Mouse (Mus musculus) lung, adult 2 months (tissue): Measurements from ENCODE around the gene Irf9. TPM values are rescaled to one million over a fixed set of nuclear protein-coding genes. Genes with fewer than 3 reads are reported as not detected.

Source experiments
- DNase-seq: peaks from one replicate; pipeline ENCODE4 v3.0.0; 2022
- H3K4me1 ChIP-seq: fragments of 200-500 bp; 2 replicates; pipeline ENCODE4 v1.6.1; 2011; ENCODE audit warnings: low read length; ENCODE audit not compliant: control insufficient read depth, insufficient read depth
- H3K4me3 ChIP-seq: fragments of 200-500 bp; replicated peaks from 2 replicates; pipeline ENCODE3; 2011; ENCODE audit warnings: low read depth, mild to moderate bottlenecking, control low read depth, low read length; ENCODE audit errors: extremely low read depth
- CTCF ChIP-seq: fragments of 200-500 bp; IDR thresholded peaks from 2 replicates; pipeline ENCODE4 v1.5.1; 2011; ENCODE audit warnings: mild to moderate bottlenecking, low read length, control low read depth; ENCODE audit not compliant: insufficient read depth
- POLR2A ChIP-seq: fragments of 200-500 bp; IDR thresholded peaks from 2 replicates; pipeline ENCODE4 v1.6.1; 2011; ENCODE audit warnings: low read depth, mild to moderate bottlenecking, control low read depth, low read length, borderline replicate concordance; ENCODE audit errors: extremely low read depth
- WGBS: fragments of 180-500 bp; shearing (Covaris S2); methylation state at CpG from one replicate; pipeline ENCODE4 v1.1.7; 2018; 5-methylcytosine and 5-hydroxymethylcytosine counted together
- polyA plus RNA-seq: library from polyadenylated mRNA; depleted of rRNA; stranded (reverse); fragments of >200 nt; gene quantifications from 2 replicates; pipeline ENCODE4 v1.2.3, GENCODE M21; 2012

The Irf9 gene
- polyA plus RNA-seq, 1 experiment: 82.6 TPM

GRCm38 (mm10) chr14:55589771-55590448, 13.5 kb upstream of the Irf9 start:
- no peak for DNase-seq
- 66% methylated on average over 11 of the region's 11 CpGs for WGBS
- TF ChIP-seq CTCF: no peak
- Histone ChIP-seq H3K4me1 (peaks cover 21% of the 10 kb centered on the region), H3K4me3 (peak overlapping the region; percentile 84)

GRCm38 (mm10) chr14:55590748-55591330, 12.5 kb upstream of the Irf9 start, which contains the start of gene Psme2:
TSS of gene Psme2 (minus strand) at chr14:55591113.
- DNase-seq: peak; percentile 91
- Histone ChIP-seq H3K4me3 (peak within 1 kb of the TSS; percentile 87), H3K4me1 (peaks cover 18% of the 10 kb centered on the region)
- TF ChIP-seq CTCF (no peak), POLR2A (peak; percentile 71; the same call in 1 of the 2 replicates)
- WGBS: under 1% methylated on average over 22 of the region's 22 CpGs

GRCm38 (mm10) chr14:55591331-55591891, 12.0 kb upstream of the Irf9 start, which contains the start of gene Rnf31:
TSS of gene Rnf31 (plus strand) at chr14:55591708.
- no peak for TF ChIP-seq CTCF
- peak; percentile 63; the same call in 1 of the 2 replicates for TF ChIP-seq POLR2A
- peak; percentile 92 for DNase-seq
- Histone ChIP-seq H3K4me1 (peaks cover 18% of the 10 kb centered on the region), H3K4me3 (peak within 1 kb of the TSS; percentile 87)
- under 1% methylated on average over 33 of the region's 33 CpGs for WGBS

GRCm38 (mm10) chr14:55592226-55592625, 11.1 kb upstream of the Irf9 start:
- peak; percentile 38 for DNase-seq
- WGBS: 3% methylated on average over 16 of the region's 16 CpGs
- H3K4me3 ChIP-seq: peak overlapping the region; percentile 87
- TF ChIP-seq CTCF (no peak), POLR2A (no peak)
- peaks cover 18% of the 10 kb centered on the region for H3K4me1 ChIP-seq

GRCm38 (mm10) chr14:55596036-55596690, 7.2 kb upstream of the Irf9 start:
- DNase-seq: no peak
- 80% methylated on average over 13 of the region's 13 CpGs for WGBS
- peaks cover 14% of the 10 kb centered on the region for H3K4me1 ChIP-seq
- TF ChIP-seq POLR2A (no peak), CTCF (no peak)
- H3K4me3 ChIP-seq: no peak overlapping the region

GRCm38 (mm10) chr14:55598521-55599390, 4.6 kb upstream of the Irf9 start:
- TF ChIP-seq CTCF: no peak
- TF ChIP-seq POLR2A: no peak
- 94% methylated on average over 21 of the region's 21 CpGs for WGBS
- peaks cover 4% of the 10 kb centered on the region for H3K4me1 ChIP-seq

GRCm38 (mm10) chr14:55603633-55604576, 534 bp downstream of the Irf9 start:
- DNase-seq: peak; percentile 92
- peaks cover 9% of the 10 kb centered on the region for H3K4me1 ChIP-seq
- peak overlapping the region; percentile 78 for H3K4me3 ChIP-seq
- WGBS: 4% methylated on average over 19 of the region's 19 CpGs
- TF ChIP-seq POLR2A (peak; percentile 55; the same call in 1 of the 2 replicates), CTCF (peak; percentile 97)

More at GRCm38 (mm10) chr14:55598521-55599390, 4.6 kb upstream of the Irf9 start:
- H3K4me3 ChIP-seq: no peak overlapping the region
- DNase-seq: no peak

GRCm38 (mm10) chr14:55604823-55605222, 1.5 kb downstream of the Irf9 start:
- H3K4me1 ChIP-seq: peaks cover 9% of the 10 kb centered on the region
- DNase-seq: no peak
- no peak for TF ChIP-seq CTCF
- TF ChIP-seq POLR2A: no peak
- peak overlapping the region; percentile 78 for H3K4me3 ChIP-seq
- whole genome bisulfite sequencing: 80% methylated on average over 11 of the region's 11 CpGs
